Mouse (Mus musculus) myocyte (in vitro differentiated cells): Measurements from ENCODE around the gene Ntan1.

Experiments used
- CEBPB ChIP-seq: IDR thresholded peaks from 2 replicates; pipeline ENCODE4 v1.6.1; 2011; ENCODE audit warnings: mild to moderate bottlenecking, moderate library complexity; ENCODE audit not compliant: poor library complexity, insufficient read depth, severe bottlenecking
- E2F4 ChIP-seq: IDR thresholded peaks from one replicate; pipeline ENCODE4 v1.6.1; 2011; ENCODE audit warnings: mild to moderate bottlenecking, control low read depth, moderate library complexity; ENCODE audit not compliant: insufficient read depth
- MAX ChIP-seq: IDR thresholded peaks from one replicate; pipeline ENCODE4 v1.6.1; 2011; ENCODE audit warnings: low read depth, mild to moderate bottlenecking, control low read depth
- MYOD1 ChIP-seq, 3 experiments: IDR thresholded peaks; one replicate each; pipeline ENCODE4 v1.6.1; 2011; ENCODE audit warnings: control low read depth in 2 of 3, low read depth in 2 of 3, mild to moderate bottlenecking in 2 of 3, moderate library complexity in 1 of 3; ENCODE audit not compliant: insufficient read length in 2 of 3, control insufficient read depth in 1 of 3
- MYOG ChIP-seq, 3 experiments: IDR thresholded peaks; one replicate each; pipeline ENCODE4 v1.6.1; 2011; ENCODE audit warnings: control low read depth in 2 of 3, low read depth in 2 of 3, mild to moderate bottlenecking in 2 of 3; ENCODE audit not compliant: insufficient read length in 2 of 3, control insufficient read depth in 1 of 3, insufficient read depth in 1 of 3
- POLR2A ChIP-seq: IDR thresholded peaks from one replicate; pipeline ENCODE4 v1.6.1; 2011; ENCODE audit warnings: low read depth, mild to moderate bottlenecking, control low read depth, moderate library complexity; ENCODE audit not compliant: insufficient read length
- POLR2AphosphoS2 ChIP-seq: IDR thresholded peaks from one replicate; pipeline ENCODE4 v1.6.1; 2011; ENCODE audit warnings: low read depth, control low read depth; ENCODE audit not compliant: insufficient read length
- REST ChIP-seq: IDR thresholded peaks from one replicate; pipeline ENCODE4 v1.6.1; 2011; ENCODE audit warnings: mild to moderate bottlenecking, control low read depth, moderate library complexity; ENCODE audit not compliant: insufficient read depth, insufficient read length
- SRF ChIP-seq: IDR thresholded peaks from one replicate; pipeline ENCODE4 v1.6.1; 2011; ENCODE audit warnings: low read depth; ENCODE audit not compliant: control insufficient read depth, insufficient read length
- TCF12 ChIP-seq: IDR thresholded peaks from one replicate; pipeline ENCODE4 v1.6.1; 2011; ENCODE audit warnings: mild to moderate bottlenecking, control low read depth; ENCODE audit not compliant: poor library complexity, insufficient read depth, severe bottlenecking
- TCF3 ChIP-seq: IDR thresholded peaks from one replicate; pipeline ENCODE4 v1.6.1; 2011; ENCODE audit warnings: low read depth, control low read depth; ENCODE audit not compliant: insufficient read length
- USF1 ChIP-seq: IDR thresholded peaks from one replicate; pipeline ENCODE4 v1.6.1; 2011; ENCODE audit warnings: low read depth, mild to moderate bottlenecking, control low read depth, moderate library complexity

GRCm38 (mm10) chr16:13830444-13830843 lies 11.8 kb downstream of the Ntan1 start:
- no peak for TF ChIP-seq POLR2A
- TF ChIP-seq USF1, result no peak
- TF ChIP-seq TCF12, result no peak
- TF ChIP-seq E2F4, result no peak
- TF ChIP-seq MYOG (IDR thresholded peaks at IDR 0.05; ENCODE audit: control insufficient read depth in 1 of 3, insufficient read depth in 1 of 3, insufficient read length in 2 of 3, low read depth in 2 of 3), result no peak
- no peak for TF ChIP-seq POLR2AphosphoS2
- no peak for TF ChIP-seq CEBPB
- TF ChIP-seq TCF3, result no peak
- no peak for TF ChIP-seq MAX
- no peak for TF ChIP-seq MYOD1 (IDR thresholded peaks at IDR 0.05; ENCODE audit: control insufficient read depth in 1 of 3, insufficient read length in 2 of 3, low read depth in 2 of 3)
- TF ChIP-seq SRF, result no peak
- no peak for TF ChIP-seq REST
